Mouse (Mus musculus) gastrocnemius, adult 8-10 months (tissue): ENCODE measurements at regions not wholly inside any gene's neighbourhood (a gene's known extent, or its start where the extent isn't known, plus 50 kb on each side); places are given as distances from the start of the nearest gene placed in this dataset.

Experiments used
- DNase-seq, 2 experiments: peaks; one replicate each; pipeline ENCODE4 v3.0.0; 2022; ENCODE audit warnings: low spot score in 2 of 2

- DNase-seq = no peak
Measured at GRCm38 (mm10) chr3:147976579-147976978, 1013.8 kb downstream of the Adgrl2 start.

DNA sequence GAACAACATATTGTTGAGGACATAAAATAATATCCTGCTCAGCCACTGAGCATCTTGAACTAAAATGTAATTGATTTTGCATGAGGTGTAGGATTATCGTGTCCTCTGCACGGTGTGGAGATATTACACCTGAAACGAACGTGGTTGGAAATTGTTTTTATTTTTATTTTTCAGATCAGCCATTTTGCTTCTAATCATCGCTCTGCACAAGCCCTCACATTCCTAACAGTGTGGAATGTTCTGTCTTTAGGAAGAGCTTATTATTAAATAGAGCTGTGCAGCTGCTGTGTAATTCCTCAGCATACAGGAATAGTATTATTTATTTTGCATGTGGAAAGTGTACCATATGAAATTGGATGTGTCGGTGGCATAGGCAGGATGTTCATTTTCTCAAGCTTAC lies 1014.3 kb downstream of the Adgrl2 start:
- no peak for DNase-seq

DNA sequence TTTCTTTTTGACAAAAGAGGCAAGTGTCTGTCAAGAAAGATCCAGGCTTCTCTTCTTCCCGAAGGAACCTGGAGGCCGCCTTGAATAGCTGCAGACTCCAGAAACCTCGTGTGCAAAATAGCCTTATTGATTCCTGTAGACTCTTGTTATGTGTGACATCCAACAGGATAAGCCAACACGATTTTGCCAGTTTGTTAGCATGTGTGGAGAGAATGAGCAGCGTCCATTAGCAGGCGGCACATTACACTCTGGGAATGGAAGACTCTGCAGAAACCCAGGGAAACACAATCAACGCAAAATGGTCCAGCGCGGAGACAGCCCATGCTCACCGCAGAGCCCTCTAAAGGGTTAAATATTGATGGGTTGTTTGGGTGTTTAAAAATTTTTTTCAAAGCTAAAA lies 1014.9 kb downstream of the Adgrl2 start:
- no peak for DNase-seq

DNA sequence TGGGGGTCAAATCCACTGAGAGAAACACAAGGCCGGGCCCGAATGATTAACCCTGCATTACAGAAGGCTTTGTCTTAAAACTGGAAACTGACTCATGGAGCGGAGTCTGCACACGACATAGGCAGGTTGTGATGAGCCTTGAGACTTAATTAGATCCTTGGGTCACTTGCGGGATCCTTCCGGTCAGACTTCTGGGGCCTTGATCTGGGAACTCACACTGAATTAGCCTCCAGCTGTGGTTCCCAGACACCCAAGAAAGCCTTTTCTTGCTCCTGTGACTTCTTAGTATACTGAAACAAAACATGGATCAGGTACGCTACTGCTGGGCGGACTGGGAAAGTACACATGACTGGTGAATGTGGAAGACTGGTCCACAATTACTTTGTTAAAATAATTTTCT lies 1015.8 kb downstream of the Adgrl2 start:
- no peak for DNase-seq

DNA sequence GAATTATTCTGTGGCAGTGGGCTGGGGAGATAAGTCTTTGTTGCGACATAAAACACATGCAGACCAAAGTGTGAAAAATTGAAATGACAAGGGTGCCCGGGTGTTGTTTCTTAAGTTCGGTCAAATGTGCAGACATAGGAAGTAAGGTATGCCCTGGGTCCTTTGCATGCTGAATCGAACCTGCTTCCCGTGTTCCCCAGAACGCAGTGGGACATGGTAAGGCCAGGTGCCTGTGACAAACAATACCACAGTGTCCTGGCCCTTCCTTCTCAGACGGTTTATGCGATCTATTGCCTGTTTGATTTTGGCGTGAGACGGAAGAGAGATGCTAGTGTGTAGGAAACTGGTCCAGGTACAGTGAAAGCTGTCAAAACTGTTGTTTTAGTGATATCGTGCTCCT lies 1022.1 kb downstream of the Adgrl2 start:
- DNase-seq = no peak

- DNase-seq = no peak
Measured at GRCm38 (mm10) chr3:147967866-147968265, 1022.5 kb downstream of the Adgrl2 start.

GRCm38 (mm10) chr3:147967261-147967660 lies 1023.1 kb downstream of the Adgrl2 start:
- DNase-seq = no peak

GRCm38 (mm10) chr3:147966827-147967226 lies 1023.5 kb downstream of the Adgrl2 start:
- DNase-seq = no peak

DNA sequence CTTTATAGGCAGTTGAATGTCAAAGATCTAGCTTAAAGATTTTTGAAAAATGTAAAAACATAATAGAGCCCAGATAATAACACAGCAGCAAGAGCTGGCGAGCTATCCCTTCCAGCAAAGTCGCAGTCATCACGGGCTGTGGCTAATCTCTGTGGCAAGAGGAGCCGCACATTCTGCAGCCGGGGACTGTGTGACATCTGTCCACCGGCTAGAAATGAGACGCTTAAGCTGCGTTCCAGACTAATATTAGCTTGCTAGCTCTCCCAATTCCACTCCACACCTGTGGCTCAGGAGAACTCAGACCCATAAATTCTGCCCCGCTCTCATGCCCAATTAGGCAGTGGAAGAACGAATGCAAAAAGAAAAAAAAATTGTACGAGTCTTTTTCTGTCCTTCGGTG lies 1024.0 kb downstream of the Adgrl2 start:
- DNase-seq = peak in 1 of 2 experiments; percentile 10

DNA sequence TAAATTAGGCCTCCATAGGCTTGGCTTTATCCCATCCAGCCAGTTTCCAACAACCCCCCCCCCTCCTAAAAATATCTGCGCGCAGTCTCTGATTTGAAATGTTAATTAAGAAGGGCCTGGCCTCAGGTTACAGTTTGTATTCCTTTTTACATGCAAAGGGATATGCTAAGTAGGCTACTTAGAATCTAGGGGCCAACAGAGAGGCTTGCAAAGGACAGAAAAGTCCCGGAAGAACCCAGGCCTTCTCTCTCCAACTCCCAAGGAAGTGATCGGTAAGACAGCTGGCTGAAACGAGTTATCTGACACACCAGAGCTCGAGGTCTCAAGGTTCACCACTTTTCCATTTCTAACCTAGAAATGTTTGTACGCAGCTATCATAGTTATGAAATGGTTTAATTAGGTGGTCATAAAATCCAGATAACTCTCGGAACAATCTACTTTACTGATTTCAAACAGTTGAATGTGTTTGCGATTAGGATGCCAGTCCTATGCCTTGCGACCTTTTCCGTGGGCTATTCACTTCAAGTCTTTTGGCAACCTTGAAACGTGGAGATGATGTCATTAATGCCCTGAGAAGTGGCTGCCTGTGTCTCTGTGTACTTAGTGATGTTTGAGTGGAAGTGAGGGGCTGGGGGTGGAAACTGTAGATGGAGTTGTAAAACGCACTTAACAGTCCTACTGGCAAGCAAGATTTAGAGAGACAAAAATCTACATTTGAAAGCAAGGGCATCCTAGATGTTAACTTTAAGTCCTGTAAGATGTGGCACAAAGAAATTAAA lies 1026.5 kb downstream of the Adgrl2 start:
- no peak for DNase-seq

- peak in 1 of 2 experiments; percentile 18 for DNase-seq
Measured at GRCm38 (mm10) chr3:147948041-147948592, 1042.2 kb downstream of the Adgrl2 start.

- DNase-seq = peak in 1 of 2 experiments; percentile 29
Measured at GRCm38 (mm10) chr3:147943314-147943713, 1047.0 kb downstream of the Adgrl2 start.

DNA sequence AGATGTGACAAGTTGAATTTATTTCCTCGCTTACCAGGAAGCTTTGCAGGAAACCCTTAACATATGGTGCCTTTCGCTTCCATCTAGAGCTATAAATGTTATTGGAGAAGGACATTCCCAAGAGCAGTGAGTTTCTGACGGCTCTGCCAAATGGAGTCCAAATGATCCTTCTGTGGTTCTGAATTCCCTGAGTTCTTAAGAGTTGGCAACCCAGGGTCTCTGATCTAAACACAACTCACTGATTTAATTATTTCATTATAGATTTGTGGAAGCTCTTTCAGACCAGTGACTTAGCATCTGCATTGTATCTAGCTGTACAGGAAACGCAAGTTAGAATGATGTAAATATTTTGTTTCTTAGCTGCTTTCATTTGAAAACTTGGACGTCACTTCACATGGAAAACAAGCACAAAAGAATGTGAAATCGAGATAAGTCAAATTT lies 1059.5 kb downstream of the Adgrl2 start:
- DNase-seq = no peak

GRCm38 (mm10) chr3:147920181-147920580 lies 1068.0 kb downstream of the Ttll7 start:
- no peak for DNase-seq

DNA sequence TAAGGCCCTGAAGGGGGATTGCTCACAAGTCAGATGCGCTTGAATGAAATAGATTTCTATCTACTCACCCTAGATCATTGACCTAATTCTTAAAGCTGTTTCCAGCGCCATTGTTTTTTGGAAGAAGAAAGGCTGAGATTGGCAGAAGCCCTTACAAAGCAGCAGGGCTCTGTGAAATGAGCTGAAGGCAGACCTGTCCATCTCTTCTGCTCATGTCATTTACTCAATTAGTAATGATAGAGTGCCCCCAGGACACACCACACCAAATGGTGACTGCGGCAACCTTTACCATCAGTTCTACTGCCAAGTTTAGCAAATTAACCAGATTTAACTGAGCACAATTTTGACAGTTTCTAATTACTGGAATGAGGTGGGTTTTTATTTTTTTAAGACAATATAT lies 1067.5 kb downstream of the Ttll7 start:
- no peak for DNase-seq

DNA sequence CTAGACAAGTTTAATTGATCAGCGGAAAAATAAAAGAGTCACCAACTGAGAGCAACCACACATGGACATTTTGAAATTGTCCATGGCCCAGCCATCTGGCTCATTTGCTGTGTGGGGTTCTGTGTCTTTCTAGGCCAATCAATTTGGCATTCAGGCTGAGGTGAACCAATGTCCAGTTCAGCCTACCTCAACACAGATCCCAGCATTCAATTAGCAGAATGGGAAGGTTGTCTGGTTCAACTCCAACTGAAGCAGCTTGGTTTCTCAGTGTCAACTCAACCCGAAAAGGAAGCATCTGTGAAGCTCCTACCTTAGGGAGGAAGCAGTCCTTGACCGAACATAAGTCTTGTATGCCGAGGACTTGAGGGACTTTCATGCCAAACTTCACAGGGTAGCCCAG lies 1067.0 kb downstream of the Ttll7 start:
- no peak for DNase-seq

DNA sequence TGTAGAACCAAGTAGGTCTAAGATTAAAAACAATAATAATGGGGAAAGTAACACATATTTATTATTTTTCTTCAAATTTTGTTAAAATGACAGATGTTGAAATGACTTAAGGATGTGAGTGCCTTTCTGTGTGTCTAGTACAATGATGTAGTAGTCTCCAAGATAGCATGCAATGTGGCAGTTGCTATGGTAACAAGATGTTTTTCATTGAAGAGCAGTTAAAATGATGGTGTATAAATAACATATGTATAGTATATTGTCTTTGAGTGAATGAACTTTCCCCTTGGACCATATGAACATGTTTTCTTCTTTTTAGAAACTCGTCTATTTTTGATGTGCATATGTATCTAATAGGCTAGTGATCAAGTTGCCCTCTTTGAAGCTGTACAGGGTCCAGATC lies 1044.6 kb downstream of the Ttll7 start:
- no peak for DNase-seq

GRCm38 (mm10) chr3:147891682-147892081 lies 1039.5 kb downstream of the Ttll7 start:
- no peak for DNase-seq

- no peak for DNase-seq
Measured at GRCm38 (mm10) chr3:147886261-147886893, 1034.2 kb downstream of the Ttll7 start.

GRCm38 (mm10) chr3:147882936-147883645 lies 1030.9 kb downstream of the Ttll7 start:
- DNase-seq = no peak

- no peak for DNase-seq
Measured at GRCm38 (mm10) chr3:147878690-147879089, 1026.5 kb downstream of the Ttll7 start.

- no peak for DNase-seq
Measured at GRCm38 (mm10) chr3:147868281-147868680, 1016.1 kb downstream of the Ttll7 start.
